Mouse (Mus musculus) urinary bladder, postnatal 36 days (tissue): ENCODE measurements at regions not wholly inside any gene's neighbourhood (a gene's known extent, or its start where the extent isn't known, plus 50 kb on each side); places are given as distances from the start of the nearest gene placed in this dataset.
"Not testable (repeated sequence)": the region's sequence is repeated elsewhere in the genome, so short reads cannot be mapped to it uniquely, and the experiment has no call there.

Experiments
- DNase-seq, 2 experiments: peaks; one replicate each; pipeline ENCODE4 v3.0.0; 2022; ENCODE audit warnings: low spot score in 2 of 2, mixed read lengths in 1 of 2

DNA sequence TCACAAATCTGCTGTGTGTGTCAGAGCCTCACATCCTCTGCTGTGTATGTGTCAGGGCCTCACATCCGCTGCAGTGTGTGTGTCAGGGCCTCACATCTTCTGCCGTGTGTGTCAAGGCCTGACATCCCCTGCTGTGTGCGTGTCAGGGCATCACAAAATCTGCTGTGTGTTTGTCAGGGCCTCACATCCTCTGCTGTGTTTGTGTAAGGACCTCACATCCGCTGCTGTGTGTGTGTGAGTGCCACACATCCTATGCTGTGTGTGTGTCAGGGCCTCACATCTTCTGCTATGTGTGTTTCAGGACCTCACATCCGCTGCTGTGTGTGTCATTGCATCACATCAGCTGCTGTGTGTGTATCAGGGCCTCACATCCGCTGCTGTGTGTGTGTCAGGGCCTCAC, 63.3 kb downstream of the Asmt start:
- DNase-seq, result peak in 1 of 2 experiments; percentile 0

GRCm38 (mm10) chrX:170753507-170754256, 81.2 kb downstream of the Asmt start:
- not testable (repeated sequence) for DNase-seq
